Comparison of ENCODE assay signal across 9 mouse cellular contexts in the genomic region with DNA sequence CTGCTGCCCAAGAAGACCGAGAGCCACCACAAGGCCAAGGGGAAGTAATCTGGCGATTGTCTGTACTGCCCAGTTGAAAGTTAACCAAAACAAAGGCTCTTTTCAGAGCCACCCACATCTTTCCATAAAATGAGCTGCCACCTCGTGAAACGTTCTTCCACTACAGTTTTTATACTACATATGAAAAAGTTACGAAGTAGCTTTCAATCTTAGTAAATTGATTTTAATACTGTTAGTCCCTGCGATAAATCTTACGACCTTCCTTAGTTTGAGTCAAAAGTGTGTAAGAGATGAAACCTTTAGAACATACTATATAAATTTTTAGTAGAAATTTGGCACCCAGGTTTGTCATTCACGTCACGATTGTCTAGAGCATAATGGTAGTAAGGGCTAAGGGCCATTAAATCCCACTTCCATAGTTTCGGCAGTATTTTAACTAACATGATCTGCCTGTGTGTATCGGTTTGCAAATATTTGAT. TPM values are rescaled to one million over a fixed set of nuclear protein-coding genes. Genes with fewer than 3 reads are reported as not detected.
DNase-seq lines count a peak whose midpoint lies in the region; ATAC-seq and TF ChIP-seq lines count a peak whose summit lies in the region.
"Had no signal": no experiment of that assay in that cellular context is flagged by ENCODE, and none has a peak within 500 bp of the region (broad histone marks: within the 10 kb centered on the region; RNA-seq: fewer than 3 reads in every experiment).

No protein-coding gene starts in this region.

- H3K79me2 ChIP-seq in heart, adult 2 months (replicated peaks; ENCODE audit: control insufficient read depth, insufficient read depth, low read length), result no peaks in the 10 kb centered on the region
- H3K79me2 ChIP-seq in CH12.LX (replicated peaks; ENCODE audit: control insufficient read depth, extremely low read depth, insufficient read depth, poor library complexity, severe bottlenecking), result no peaks in the 10 kb centered on the region

- peak overlapping the region; percentile 70; the same call in 1 of the 2 replicates for H3K4me2 ChIP-seq in CH12.LX (ENCODE audit: insufficient read depth, low read depth, poor library complexity, severe bottlenecking)
- H3K4me2 ChIP-seq in liver, embryonic 11.5 days, result peak overlapping the region; percentile 58
- H3K4me2 ChIP-seq in stomach, embryonic 16.5 days (ENCODE audit: low read depth, low read length), result peak overlapping the region; percentile 61

- peaks cover 1% of the 10 kb centered on the region for H3K4me1 ChIP-seq in heart, adult 2 months (ENCODE audit: control insufficient read depth, insufficient read depth, low read length)
- peaks cover 0 to 37% of the 10 kb centered on the region in 2 experiments; a peak in 2 of 4 replicates for H3K4me1 ChIP-seq in CH12.LX (ENCODE audit: control insufficient read depth in 1 of 2, insufficient read depth in 2 of 2)
- peaks cover 15% of the 10 kb centered on the region for H3K4me1 ChIP-seq in liver, embryonic 11.5 days (replicated peaks; ENCODE audit: control insufficient read depth, insufficient read depth, low read length)
- H3K4me1 ChIP-seq in stomach, embryonic 16.5 days (ENCODE audit: control insufficient read depth, insufficient read depth, low read length), result peaks cover 12% of the 10 kb centered on the region

- in situ Hi-C loops in CH12.LX (cut with MboI; ENCODE audit: low pct_ligation_motif_present, low pct_unique_long_range_greater_than_20kb, low sequenced_read_pairs), result loop anchor here (25.0 kb wide), 1 partner anchor 1714 kb away; the partner anchor contains the start of genes Hist1h2ag, Hist1h2ah, Hist1h2bj and Hist1h2bk

- ATAC-seq in erythroblast, adult 5-6 weeks (replicated peaks; ENCODE audit: low FRiP score, poor library complexity, severe bottlenecking), result peak; percentile 13; the same call in 1 of the 2 replicates
- peak; percentile 10 for ATAC-seq in liver, embryonic 11.5 days (replicated peaks; ENCODE audit: low FRiP score)
- no peak for ATAC-seq in stomach, embryonic 16.5 days (ENCODE audit: insufficient read depth, low FRiP score)

- no peak overlapping the region for H3K9ac ChIP-seq in heart, adult 2 months (ENCODE audit: low read depth, low read length)
- peak overlapping the region; percentile 84 for H3K9ac ChIP-seq in CH12.LX (ENCODE audit: insufficient read depth, low read depth)
- peak overlapping the region; percentile 84 for H3K9ac ChIP-seq in liver, embryonic 11.5 days (ENCODE audit: low read depth, low read length)
- H3K9ac ChIP-seq in stomach, embryonic 16.5 days (ENCODE audit: low read length), result peak overlapping the region; percentile 71

- peak in 1 of 2 experiments; percentile 24 for DNase-seq in heart, adult 2 months
- DNase-seq in heart, postnatal 36 days, result no peak
- DNase-seq in CH12.LX (ENCODE audit: extremely low read depth), result no peak
- DNase-seq in liver, embryonic 11.5 days (ENCODE audit: low spot score), result no peak
- no peak for DNase-seq in layer of hippocampus, adult 9-11 months
- no peak for DNase-seq in adrenal gland, adult 18-20 months (ENCODE audit: low spot score in 2 of 2)

- intact Hi-C loops in heart, adult 2 months (cut with DNase I), result no loop called here
- intact Hi-C loops in heart, postnatal 36 days (cut with DNase I), result no loop called here

- H3K27ac ChIP-seq in heart, adult 2 months, result peak overlapping the region; percentile 10; the same call in 1 of the 2 replicates
- H3K27ac ChIP-seq in CH12.LX (ENCODE audit: insufficient read depth, low read depth), result peak overlapping the region; percentile 95
- peak overlapping the region; percentile 94 for H3K27ac ChIP-seq in liver, embryonic 11.5 days (ENCODE audit: low read depth, low read length)
- H3K27ac ChIP-seq in stomach, embryonic 16.5 days (ENCODE audit: low read length), result peak overlapping the region; percentile 96

- H3K27me3 ChIP-seq in heart, adult 2 months (ENCODE audit: control insufficient read depth, insufficient read depth, low read length), result no peaks in the 10 kb centered on the region
- no peaks in the 10 kb centered on the region for H3K27me3 ChIP-seq in CH12.LX (replicated peaks)
- H3K27me3 ChIP-seq in liver, embryonic 11.5 days (replicated peaks; ENCODE audit: control insufficient read depth, insufficient read depth, low read length), result no peaks in the 10 kb centered on the region
- H3K27me3 ChIP-seq in stomach, embryonic 16.5 days (ENCODE audit: control insufficient read depth, insufficient read depth, low read length), result no peaks in the 10 kb centered on the region
- H3K27me3 ChIP-seq: Patski had no signal

- H3K9me3 ChIP-seq in CH12.LX (replicated peaks; ENCODE audit: low read length), result no peaks in the 10 kb centered on the region
- no peaks in the 10 kb centered on the region for H3K9me3 ChIP-seq in liver, embryonic 11.5 days (ENCODE audit: control insufficient read depth, low read length)
- no peaks in the 10 kb centered on the region for H3K9me3 ChIP-seq in stomach, embryonic 16.5 days (replicated peaks; ENCODE audit: control insufficient read depth, low read length)

- no peak for TF ChIP-seq POLR2A in heart, adult 2 months (IDR thresholded peaks at IDR 0.05; ENCODE audit: insufficient read depth, low read depth, low read length)
- peak; percentile 90 for TF ChIP-seq POLR2A in CH12.LX (IDR thresholded peaks at IDR 0.05; ENCODE audit: low read depth, low read length)

- WGBS in heart, adult 2 months, result 11% methylated on average over 11 of the region's 11 CpGs
- WGBS in liver, embryonic 11.5 days, result 1% methylated on average over 11 of the region's 11 CpGs
- under 1% methylated on average over 11 of the region's 11 CpGs for WGBS in stomach, embryonic 16.5 days

- H3K4me3 ChIP-seq in heart, adult 2 months, result no peak overlapping the region
- H3K4me3 ChIP-seq in CH12.LX (replicated peaks in 1 of 3; ENCODE audit: low read depth in 2 of 3, low read length in 2 of 3, poor library complexity in 1 of 3), result peak overlapping the region in 2 of 3 experiments; percentile 34 to 40
- H3K4me3 ChIP-seq in liver, embryonic 11.5 days (ENCODE audit: low read depth, low read length), result peak overlapping the region; percentile 43
- peak overlapping the region; percentile 47 for H3K4me3 ChIP-seq in stomach, embryonic 16.5 days (replicated peaks; ENCODE audit: low read length)

- no peak for TF ChIP-seq RAD21 in CH12.LX (IDR thresholded peaks at IDR 0.05; ENCODE audit: low read depth, low read length)

- TF ChIP-seq CTCF in heart, adult 2 months (IDR thresholded peaks at IDR 0.05), result no peak
- TF ChIP-seq CTCF in CH12.LX (conservative IDR thresholded peaks at IDR 0.05 in 1 of 2, IDR thresholded peaks at IDR 0.05 in 1 of 2; ENCODE audit: low read depth in 2 of 2, low read length in 2 of 2), result no peak

- no peaks in the 10 kb centered on the region for H3K36me3 ChIP-seq in heart, adult 2 months (ENCODE audit: control insufficient read depth, insufficient read depth, low read length)
- H3K36me3 ChIP-seq in CH12.LX (replicated peaks in 1 of 2; ENCODE audit: control insufficient read depth in 1 of 2, insufficient read depth in 1 of 2, low read length in 1 of 2), result no peaks in the 10 kb centered on the region
- no peaks in the 10 kb centered on the region for H3K36me3 ChIP-seq in liver, embryonic 11.5 days (ENCODE audit: control insufficient read depth, insufficient read depth, low read length)
- H3K36me3 ChIP-seq in stomach, embryonic 16.5 days (ENCODE audit: control insufficient read depth, insufficient read depth, low read length), result no peaks in the 10 kb centered on the region

- no peak for TF ChIP-seq EP300 in heart, adult 2 months (IDR thresholded peaks at IDR 0.05; ENCODE audit: insufficient read depth, low read depth, low read length)
- no peak for TF ChIP-seq EP300 in CH12.LX (IDR thresholded peaks at IDR 0.05; ENCODE audit: low read length)

- dilution Hi-C loops in CH12.LX (cut with MboI; ENCODE audit: extremely low pct_ligation_motif_present, extremely low pct_unique_long_range_greater_than_20kb, low sequenced_read_pairs), result no loop called here

RNA-seq across cellular contexts. Expression of gene Hist1h3b, which starts 0.6 kb away (rescaled TPM):
- 1 to 10 TPM; 6.4 to 8.0 TPM for total RNA-seq in heart, adult 2 months (2021)
- polyA plus RNA-seq in heart, adult 2 months (2012; rRNA removed), result 1.7 TPM in 1 of 2 replicates, not detected in the other
- 10 to 100 TPM; 20.4 to 22.0 TPM for total RNA-seq in heart, postnatal 36 days (2021)
- 1,913 and 2,096 TPM in 2 replicates for total RNA-seq in CH12.LX (2012; rRNA removed)
- total RNA-seq in CH12.LX (2014; rRNA removed), result 28.9 and 44.0 TPM in 2 replicates
- 5.4 and 5.5 TPM in 2 replicates for polyA plus RNA-seq in CH12.LX (2012; ENCODE audit: insufficient read length, low read depth)
- total RNA-seq in erythroblast, adult 5-6 weeks (2015; ENCODE audit: low replicate concordance), result 179 and 183 TPM in 2 replicates
- total RNA-seq in erythroblast, adult 5-6 weeks (2017; ENCODE audit: low replicate concordance), result 251 and 270 TPM in 2 replicates
- 5.5 and 8.3 TPM in 2 replicates for polyA plus RNA-seq in liver, embryonic 11.5 days (2014; fragmentation: Nextera tagmentation; extraction: Ambion mirVana)
- polyA plus RNA-seq in stomach, embryonic 16.5 days (2015; fragmentation: Nextera tagmentation; extraction: Ambion mirVana), result 7.0 and 7.5 TPM in 2 replicates
- 10 to 100 TPM; 16.4 to 23.4 TPM for total RNA-seq in adrenal gland, adult 18-20 months (2021)

RNA-seq across cellular contexts. Expression of gene Hist1h2ab, which starts 0.6 kb away (rescaled TPM):
- total RNA-seq in heart, adult 2 months (2021), result 1 to 10 TPM; 4.4 to 6.7 TPM
- 0.51 TPM in 1 of 2 replicates, not detected in the other for polyA plus RNA-seq in heart, adult 2 months (2012; rRNA removed)
- 10 to 100 TPM; 11.9 to 16.8 TPM for total RNA-seq in heart, postnatal 36 days (2021)
- total RNA-seq in CH12.LX (2012; rRNA removed) (1,936 and 2,243 TPM in 2 replicates), CH12.LX (2014; rRNA removed) (24.9 and 32.6 TPM in 2 replicates)
- polyA plus RNA-seq in CH12.LX (2012; ENCODE audit: insufficient read length, low read depth), result 2.9 TPM in 2 replicates
- 12.5 and 24.5 TPM in 2 replicates for total RNA-seq in erythroblast, adult 5-6 weeks (2015; ENCODE audit: low replicate concordance)
- 1,181 and 1,326 TPM in 2 replicates for total RNA-seq in erythroblast, adult 5-6 weeks (2017; ENCODE audit: low replicate concordance)
- polyA plus RNA-seq in liver, embryonic 11.5 days (2014; fragmentation: Nextera tagmentation; extraction: Ambion mirVana), result 38.5 and 42.1 TPM in 2 replicates
- 16.2 and 26.2 TPM in 2 replicates for polyA plus RNA-seq in stomach, embryonic 16.5 days (2015; fragmentation: Nextera tagmentation; extraction: Ambion mirVana)
- 10 to 100 TPM; 19.4 to 19.5 TPM for total RNA-seq in adrenal gland, adult 18-20 months (2021)

RNA-seq across cellular contexts. Expression of gene Hist1h2bb, which starts 5.0 kb away (rescaled TPM):
- 1 to 10 TPM; 3.2 to 4.9 TPM for total RNA-seq in heart, adult 2 months (2021)
- polyA plus RNA-seq in heart, adult 2 months (2012; rRNA removed), result 0.47 and 0.76 TPM in 2 replicates
- total RNA-seq in heart, postnatal 36 days (2021), result 10 to 100 TPM in 1 of 2 experiments, 1 to 10 TPM in 1; 9.8 to 12.0 TPM
- total RNA-seq in CH12.LX (2012; rRNA removed) (2,544 and 2,852 TPM in 2 replicates), CH12.LX (2014; rRNA removed) (34.5 and 54.6 TPM in 2 replicates)
- 0.53 and 1.3 TPM in 2 replicates for polyA plus RNA-seq in CH12.LX (2012; ENCODE audit: insufficient read length, low read depth)
- total RNA-seq in erythroblast, adult 5-6 weeks (2015; ENCODE audit: low replicate concordance), result 79.4 and 128 TPM in 2 replicates
- total RNA-seq in erythroblast, adult 5-6 weeks (2017; ENCODE audit: low replicate concordance), result 1,415 and 1,638 TPM in 2 replicates
- polyA plus RNA-seq in liver, embryonic 11.5 days (2014; fragmentation: Nextera tagmentation; extraction: Ambion mirVana), result 3.1 and 4.6 TPM in 2 replicates
- 1.00 and 2.9 TPM in 2 replicates for polyA plus RNA-seq in stomach, embryonic 16.5 days (2015; fragmentation: Nextera tagmentation; extraction: Ambion mirVana)
- total RNA-seq in adrenal gland, adult 18-20 months (2021), result 10 to 100 TPM; 16.2 to 17.9 TPM

RNA-seq across cellular contexts. Expression of gene Hist1h4b, which starts 5.3 kb away (rescaled TPM):
- total RNA-seq in heart, adult 2 months (2021), result 10 to 100 TPM in 1 of 2 experiments, 1 to 10 TPM in 1; 4.9 to 11.3 TPM
- 1.1 TPM in 1 of 2 replicates, not detected in the other for polyA plus RNA-seq in heart, adult 2 months (2012; rRNA removed)
- total RNA-seq in heart, postnatal 36 days (2021), result 10 to 100 TPM; 13.8 to 18.3 TPM
- 2,309 and 2,552 TPM in 2 replicates for total RNA-seq in CH12.LX (2012; rRNA removed)
- total RNA-seq in CH12.LX (2014; rRNA removed), result 14.3 and 24.8 TPM in 2 replicates
- polyA plus RNA-seq in CH12.LX (2012; ENCODE audit: insufficient read length, low read depth), result 3.5 and 11.8 TPM in 2 replicates
- 50.5 and 52.2 TPM in 2 replicates for total RNA-seq in erythroblast, adult 5-6 weeks (2015; ENCODE audit: low replicate concordance)
- 150 and 446 TPM in 2 replicates for total RNA-seq in erythroblast, adult 5-6 weeks (2017; ENCODE audit: low replicate concordance)
- polyA plus RNA-seq in liver, embryonic 11.5 days (2014; fragmentation: Nextera tagmentation; extraction: Ambion mirVana), result 4.0 TPM in 2 replicates
- polyA plus RNA-seq in stomach, embryonic 16.5 days (2015; fragmentation: Nextera tagmentation; extraction: Ambion mirVana), result 1.2 and 3.7 TPM in 2 replicates
- 10 to 100 TPM; 61.2 to 90.4 TPM for total RNA-seq in adrenal gland, adult 18-20 months (2021)

RNA-seq across cellular contexts. Expression of gene Hist1h3c, which starts 6.1 kb away (rescaled TPM):
- total RNA-seq in heart, adult 2 months (2021), result 1 to 10 TPM in 1 of 2 experiments, not detected in 1; 2.5 TPM
- 0.64 TPM in 1 of 2 replicates, not detected in the other for polyA plus RNA-seq in heart, adult 2 months (2012; rRNA removed)
- total RNA-seq in heart, postnatal 36 days (2021), result 1 to 10 TPM; 6.5 to 9.3 TPM
- total RNA-seq in CH12.LX (2012; rRNA removed) (1,821 and 1,847 TPM in 2 replicates), CH12.LX (2014; rRNA removed) (57.5 and 73.1 TPM in 2 replicates)
- 5.5 and 7.3 TPM in 2 replicates for polyA plus RNA-seq in CH12.LX (2012; ENCODE audit: insufficient read length, low read depth)
- 41.1 and 59.8 TPM in 2 replicates for total RNA-seq in erythroblast, adult 5-6 weeks (2015; ENCODE audit: low replicate concordance)
- total RNA-seq in erythroblast, adult 5-6 weeks (2017; ENCODE audit: low replicate concordance), result 178 and 330 TPM in 2 replicates
- polyA plus RNA-seq in liver, embryonic 11.5 days (2014; fragmentation: Nextera tagmentation; extraction: Ambion mirVana), result 6.1 and 6.7 TPM in 2 replicates
- polyA plus RNA-seq in stomach, embryonic 16.5 days (2015; fragmentation: Nextera tagmentation; extraction: Ambion mirVana), result 3.1 and 3.7 TPM in 2 replicates
- total RNA-seq in adrenal gland, adult 18-20 months (2021), result 1 to 10 TPM; 4.6 to 5.4 TPM

Comparison
In these comparisons a context has a peak if more than half of its experiments do, and no peak if none do; other contexts are left out.
1. H3K27ac ChIP-seq: peak in every context shown above with its lines; median percentile 96 in stomach, embryonic 16.5 days; 95 in CH12.LX; 94 in liver, embryonic 11.5 days; 10 in heart, adult 2 months.